Mouse (Mus musculus): ENCODE measurements at regions not wholly inside any gene's neighbourhood (a gene's known extent, or its start where the extent isn't known, plus 50 kb on each side); places are given as distances from the start of the nearest gene placed in this dataset.

GRCm38 (mm10) chr10:120600735-120601134 is 124.5 kb upstream of the Hmga2 start:
- WGBS, result 86% methylated on average over 5 of the region's 5 CpGs

GRCm38 (mm10) chr10:120599551-120599950 is 123.3 kb upstream of the Hmga2 start:
- no peak overlapping the region for H3K4me3 ChIP-seq
- H3K9me3 ChIP-seq, result no peaks in the 10 kb centered on the region
- H3K27me3 ChIP-seq, result no peaks in the 10 kb centered on the region
- H3K9ac ChIP-seq, result no peak overlapping the region
- ATAC-seq (ENCODE audit: low FRiP score, low read depth), result no peak
- H3K36me3 ChIP-seq, result no peaks in the 10 kb centered on the region
- no peak overlapping the region for H3K27ac ChIP-seq
- H3K4me1 ChIP-seq, result peaks cover 6% of the 10 kb centered on the region
- H3K4me2 ChIP-seq (replicated peaks), result no peak overlapping the region
- 86% methylated on average over 6 of the region's 6 CpGs for WGBS

More at GRCm38 (mm10) chr10:120600735-120601134, 124.5 kb upstream of the Hmga2 start:
- H3K4me2 ChIP-seq (replicated peaks), result no peak overlapping the region
- H3K4me1 ChIP-seq, result peaks cover 8% of the 10 kb centered on the region
- no peak overlapping the region for H3K9ac ChIP-seq
- no peak overlapping the region for H3K4me3 ChIP-seq
- no peak for ATAC-seq (ENCODE audit: low FRiP score, low read depth)
- no peaks in the 10 kb centered on the region for H3K27me3 ChIP-seq
- no peaks in the 10 kb centered on the region for H3K36me3 ChIP-seq
- H3K9me3 ChIP-seq, result no peaks in the 10 kb centered on the region
- H3K27ac ChIP-seq, result no peak overlapping the region; the same call in 1 of the 2 replicates

- H3K4me2 ChIP-seq (replicated peaks), result no peak overlapping the region
- H3K36me3 ChIP-seq, result no peaks in the 10 kb centered on the region
- H3K9ac ChIP-seq, result no peak overlapping the region
- H3K27ac ChIP-seq, result no peak overlapping the region
- no peak overlapping the region for H3K4me3 ChIP-seq
- H3K27me3 ChIP-seq, result no peaks in the 10 kb centered on the region
- peaks cover 3% of the 10 kb centered on the region for H3K4me1 ChIP-seq
- ATAC-seq (ENCODE audit: low FRiP score, low read depth), result no peak
- no peaks in the 10 kb centered on the region; the same call in 1 of the 2 replicates for H3K9me3 ChIP-seq
- 60% methylated on average over 9 of the region's 9 CpGs for WGBS
Observed at GRCm38 (mm10) chr10:120597320-120597887, 121.1 kb upstream of the Hmga2 start.

- H3K9me3 ChIP-seq, result no peaks in the 10 kb centered on the region; the same call in 1 of the 2 replicates
- ATAC-seq (ENCODE audit: low FRiP score, low read depth), result no peak
- no peaks in the 10 kb centered on the region for H3K27me3 ChIP-seq
- no peaks in the 10 kb centered on the region for H3K36me3 ChIP-seq
- no peak overlapping the region for H3K4me2 ChIP-seq (replicated peaks)
- H3K4me1 ChIP-seq, result peaks cover 3% of the 10 kb centered on the region
- no peak overlapping the region for H3K4me3 ChIP-seq
- WGBS, result 85% methylated on average over 3 of the region's 3 CpGs
- no peak overlapping the region for H3K27ac ChIP-seq
- H3K9ac ChIP-seq, result no peak overlapping the region
Observed at GRCm38 (mm10) chr10:120595145-120595544, 118.9 kb upstream of the Hmga2 start.

GRCm38 (mm10) chr10:120593876-120594275 is 117.6 kb upstream of the Hmga2 start:
- Histone ChIP-seq H3K36me3 (no peaks in the 10 kb centered on the region), H3K4me1 (peaks cover 5% of the 10 kb centered on the region), H3K4me3 (no peak overlapping the region), H3K27ac (no peak overlapping the region), H3K27me3 (no peaks in the 10 kb centered on the region), H3K9ac (no peak overlapping the region), H3K9me3 (no peaks in the 10 kb centered on the region; the same call in 1 of the 2 replicates), H3K4me2 (replicated peaks) (no peak overlapping the region)
- ATAC-seq (ENCODE audit: low FRiP score, low read depth), result no peak

- Histone ChIP-seq H3K4me2 (replicated peaks) (no peak overlapping the region), H3K9ac (no peak overlapping the region), H3K27me3 (no peaks in the 10 kb centered on the region), H3K36me3 (no peaks in the 10 kb centered on the region), H3K9me3 (no peaks in the 10 kb centered on the region; the same call in 1 of the 2 replicates), H3K4me1 (peaks cover 21% of the 10 kb centered on the region), H3K4me3 (no peak overlapping the region), H3K27ac (no peak overlapping the region)
- WGBS, result 32% methylated on average over 2 of the region's 2 CpGs
- no peak for ATAC-seq (ENCODE audit: low FRiP score, low read depth)
Observed at GRCm38 (mm10) chr10:120589659-120590058, 113.4 kb upstream of the Hmga2 start.

GRCm38 (mm10) chr10:120587854-120588633 is 111.8 kb upstream of the Hmga2 start:
- 19% methylated on average over 8 of the region's 8 CpGs for WGBS
- Histone ChIP-seq H3K4me3 (no peak overlapping the region), H3K9ac (no peak overlapping the region), H3K27ac (peak overlapping the region; percentile 48), H3K36me3 (no peaks in the 10 kb centered on the region), H3K4me1 (peaks cover 26% of the 10 kb centered on the region), H3K9me3 (no peaks in the 10 kb centered on the region), H3K27me3 (no peaks in the 10 kb centered on the region), H3K4me2 (replicated peaks) (no peak overlapping the region)
- ATAC-seq (ENCODE audit: low FRiP score, low read depth), result no peak

GRCm38 (mm10) chr10:120587179-120587578 is 110.9 kb upstream of the Hmga2 start:
- H3K4me3 ChIP-seq, result no peak overlapping the region
- H3K9me3 ChIP-seq, result no peaks in the 10 kb centered on the region
- H3K27me3 ChIP-seq, result no peaks in the 10 kb centered on the region
- H3K9ac ChIP-seq, result no peak overlapping the region
- no peak for ATAC-seq (ENCODE audit: low FRiP score, low read depth)
- WGBS, result 85% methylated on average over 3 of the region's 3 CpGs
- H3K36me3 ChIP-seq, result no peaks in the 10 kb centered on the region
- H3K4me2 ChIP-seq (replicated peaks), result no peak overlapping the region
- H3K4me1 ChIP-seq, result peaks cover 26% of the 10 kb centered on the region
- H3K27ac ChIP-seq, result no peak overlapping the region

GRCm38 (mm10) chr10:120582497-120582896 is 106.2 kb upstream of the Hmga2 start:
- H3K4me1 ChIP-seq, result peaks cover 21% of the 10 kb centered on the region
- no peak for ATAC-seq (ENCODE audit: low FRiP score, low read depth)
- H3K9ac ChIP-seq, result no peak overlapping the region
- 30% methylated on average over 7 of the region's 7 CpGs for WGBS
- no peak overlapping the region for H3K27ac ChIP-seq
- H3K36me3 ChIP-seq, result no peaks in the 10 kb centered on the region
- no peaks in the 10 kb centered on the region for H3K9me3 ChIP-seq
- H3K4me3 ChIP-seq, result no peak overlapping the region
- H3K27me3 ChIP-seq, result no peaks in the 10 kb centered on the region
- H3K4me2 ChIP-seq (replicated peaks), result no peak overlapping the region

GRCm38 (mm10) chr10:120581547-120581946 is 105.3 kb upstream of the Hmga2 start:
- H3K27me3 ChIP-seq, result no peaks in the 10 kb centered on the region
- no peak for ATAC-seq (ENCODE audit: low FRiP score, low read depth)
- no peaks in the 10 kb centered on the region for H3K36me3 ChIP-seq
- no peaks in the 10 kb centered on the region for H3K9me3 ChIP-seq
- no peak overlapping the region for H3K9ac ChIP-seq
- WGBS, result 87% methylated on average over 6 of the region's 6 CpGs
- H3K27ac ChIP-seq, result no peak overlapping the region
- H3K4me3 ChIP-seq, result no peak overlapping the region
- H3K4me1 ChIP-seq, result peaks cover 27% of the 10 kb centered on the region
- H3K4me2 ChIP-seq (replicated peaks), result no peak overlapping the region

- Histone ChIP-seq H3K36me3 (no peaks in the 10 kb centered on the region), H3K9ac (no peak overlapping the region), H3K4me2 (replicated peaks) (no peak overlapping the region), H3K27me3 (no peaks in the 10 kb centered on the region), H3K4me3 (no peak overlapping the region), H3K4me1 (peaks cover 35% of the 10 kb centered on the region), H3K27ac (no peak overlapping the region), H3K9me3 (no peaks in the 10 kb centered on the region)
- WGBS, result 49% methylated on average over 5 of the region's 5 CpGs
- ATAC-seq (ENCODE audit: low FRiP score, low read depth), result no peak
Observed at GRCm38 (mm10) chr10:120576886-120577285, 100.6 kb upstream of the Hmga2 start.

GRCm38 (mm10) chr10:120576148-120576547 is 99.9 kb upstream of the Hmga2 start:
- H3K9ac ChIP-seq, result no peak overlapping the region
- WGBS, result 21% methylated on average over 4 of the region's 4 CpGs
- no peaks in the 10 kb centered on the region for H3K9me3 ChIP-seq
- H3K4me3 ChIP-seq, result no peak overlapping the region
- no peak for ATAC-seq (ENCODE audit: low FRiP score, low read depth)
- H3K27me3 ChIP-seq, result no peaks in the 10 kb centered on the region
- no peak overlapping the region for H3K27ac ChIP-seq
- no peaks in the 10 kb centered on the region for H3K36me3 ChIP-seq
- H3K4me2 ChIP-seq (replicated peaks), result no peak overlapping the region
- H3K4me1 ChIP-seq, result peaks cover 42% of the 10 kb centered on the region

Data from limb, embryonic 13.5 days (tissue).